Mouse (Mus musculus): Measurements from ENCODE around the gene Pigl.
"Not testable (repeated sequence)": the region's sequence is repeated elsewhere in the genome, so short reads cannot be mapped to it uniquely, and the experiment has no call there.

Gene Pigl

DNA sequence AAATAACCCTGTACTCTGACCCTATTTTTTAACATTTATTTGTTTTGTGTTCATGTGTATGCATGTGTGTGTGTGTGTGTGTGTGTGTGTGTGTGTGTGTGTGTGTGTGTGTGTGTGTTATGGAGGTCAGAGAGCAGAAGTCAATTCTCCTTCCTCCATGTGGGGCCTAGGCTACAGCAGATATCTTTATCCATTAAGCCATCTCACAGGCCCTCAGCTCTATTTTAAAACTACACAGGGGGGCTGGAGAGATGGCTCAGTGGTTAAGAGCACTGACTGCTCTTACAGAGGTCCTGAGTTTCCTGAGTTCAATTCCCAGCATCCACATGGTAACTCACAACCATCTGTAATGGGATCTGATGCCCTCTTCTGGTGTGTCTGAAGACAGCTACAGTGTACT lies 9.0 kb downstream of the Pigl start:
- DNase-seq (ENCODE audit: low spot score in 2 of 2) = not testable (repeated sequence)

DNA sequence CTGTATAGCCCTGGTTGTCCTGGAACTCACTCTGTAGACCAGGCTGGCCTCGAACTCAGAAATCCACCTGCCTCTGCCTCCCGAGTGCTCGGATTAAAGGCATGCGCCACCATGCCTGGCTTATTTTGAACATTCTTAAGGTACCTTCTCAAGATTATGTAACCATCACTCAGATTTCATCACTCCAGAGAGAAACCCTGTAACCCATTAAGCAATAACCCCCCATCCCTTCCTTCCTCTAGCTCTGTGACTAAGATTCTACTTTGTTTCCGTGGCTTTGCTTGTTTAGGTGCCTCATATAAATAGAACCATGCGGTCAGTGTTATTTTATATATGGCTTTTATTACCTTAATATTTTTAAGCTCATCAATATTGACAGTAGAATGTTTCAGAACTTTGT lies 12.2 kb downstream of the Pigl start:
- no peak for DNase-seq (ENCODE audit: low spot score in 2 of 2)

DNA sequence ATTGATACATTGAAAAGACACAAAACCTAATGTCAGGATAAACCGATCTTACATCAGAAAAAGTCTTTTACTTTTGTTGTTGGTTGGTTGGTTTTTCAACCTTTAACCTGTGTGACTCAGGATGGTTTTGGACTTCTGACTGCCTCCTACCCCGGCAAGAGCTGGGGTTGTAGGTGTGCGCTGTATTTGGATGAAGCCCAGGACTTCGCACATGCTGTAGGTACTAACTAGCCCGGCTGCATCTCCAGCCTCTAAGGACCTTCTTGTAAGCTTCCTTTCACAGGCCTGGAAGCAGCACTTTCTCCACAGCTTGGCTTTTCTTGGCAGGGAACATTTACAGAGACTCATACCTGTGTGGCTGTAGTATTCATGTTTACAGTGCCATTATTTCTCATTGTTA lies 15.3 kb downstream of the Pigl start:
- DNase-seq (ENCODE audit: low spot score in 2 of 2) = no peak

- no peak for DNase-seq (ENCODE audit: low spot score in 2 of 2)
Measured at GRCm38 (mm10) chr11:62476156-62476555, 17.9 kb downstream of the Pigl start.

DNA sequence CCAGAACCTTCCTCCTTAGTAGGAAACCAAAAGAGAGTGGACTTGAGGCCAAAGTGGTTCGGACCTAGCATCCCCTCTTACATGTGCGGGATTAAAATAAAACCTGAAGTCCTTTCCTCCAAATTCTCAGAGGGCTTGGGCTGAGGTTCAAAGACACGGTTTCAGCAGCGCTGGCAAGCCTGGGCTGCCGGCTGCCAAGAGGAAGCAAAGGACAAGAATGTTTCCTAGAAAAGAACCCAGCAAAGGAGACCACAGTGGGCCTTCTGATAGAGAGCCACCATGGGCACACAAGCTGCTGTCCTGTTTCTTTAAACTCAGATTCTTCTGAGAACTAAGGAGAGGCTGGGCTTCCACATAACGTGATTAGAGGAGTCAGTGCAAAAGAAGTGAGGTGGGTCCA lies 20.7 kb downstream of the Pigl start:
- no peak for DNase-seq (ENCODE audit: low spot score in 2 of 2)

GRCm38 (mm10) chr11:62479581-62479980 lies 21.3 kb downstream of the Pigl start:
- DNase-seq (ENCODE audit: low spot score in 2 of 2) = no peak

- no peak for DNase-seq (ENCODE audit: low spot score in 2 of 2)
Measured at GRCm38 (mm10) chr11:62486949-62487348, 28.7 kb downstream of the Pigl start.

- DNase-seq (ENCODE audit: low spot score in 2 of 2) = no peak
Measured at GRCm38 (mm10) chr11:62487540-62488350, 29.5 kb downstream of the Pigl start.

DNA sequence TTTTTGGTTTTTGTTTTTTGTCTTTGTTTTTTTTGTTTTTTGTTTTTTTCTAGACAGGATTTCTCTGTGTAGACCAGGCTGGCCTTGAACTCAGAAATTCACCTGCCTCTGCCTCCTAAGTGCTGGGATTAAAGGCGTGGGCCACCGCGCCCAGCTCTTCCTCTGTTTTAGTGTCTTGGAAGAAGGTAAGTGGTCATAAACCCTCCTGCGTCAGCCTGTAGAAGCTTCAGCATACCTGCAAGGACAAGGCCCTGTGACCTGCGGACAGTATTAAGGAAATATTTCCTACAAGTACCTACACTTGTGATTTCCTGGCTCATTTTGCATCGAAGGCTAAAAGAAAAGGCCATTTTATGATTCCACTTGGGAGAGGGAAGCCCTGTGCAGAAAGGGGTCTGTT lies 35.4 kb downstream of the Pigl start:
- DNase-seq (ENCODE audit: low spot score in 2 of 2) = no peak

DNA sequence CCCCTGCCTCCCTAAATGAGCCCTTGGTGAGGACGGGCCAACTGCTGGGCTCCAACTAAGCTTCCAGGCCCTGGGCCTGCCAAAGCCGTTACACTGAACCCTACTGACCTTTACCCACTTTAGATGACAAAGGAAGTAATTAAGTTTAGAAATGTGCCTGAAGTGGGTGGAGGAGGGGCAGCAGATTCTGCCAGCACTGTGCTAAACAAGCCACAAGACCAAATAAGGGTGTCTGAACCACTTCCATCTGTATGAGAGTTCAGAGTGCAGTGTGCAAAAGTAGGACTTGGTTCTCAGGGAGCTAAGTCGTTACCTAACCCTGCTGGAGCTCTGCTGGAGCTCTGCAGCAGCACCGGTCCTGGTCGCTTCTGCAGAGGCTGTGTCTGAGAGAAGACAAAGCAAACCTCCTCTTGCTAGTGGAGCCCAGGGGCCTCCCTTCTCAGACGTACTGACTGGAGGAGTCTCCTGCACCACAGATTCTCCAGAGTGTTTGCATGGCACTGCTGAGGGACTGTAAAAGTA lies 36.6 kb downstream of the Pigl start:
- no peak for DNase-seq (ENCODE audit: low spot score in 2 of 2)

DNA sequence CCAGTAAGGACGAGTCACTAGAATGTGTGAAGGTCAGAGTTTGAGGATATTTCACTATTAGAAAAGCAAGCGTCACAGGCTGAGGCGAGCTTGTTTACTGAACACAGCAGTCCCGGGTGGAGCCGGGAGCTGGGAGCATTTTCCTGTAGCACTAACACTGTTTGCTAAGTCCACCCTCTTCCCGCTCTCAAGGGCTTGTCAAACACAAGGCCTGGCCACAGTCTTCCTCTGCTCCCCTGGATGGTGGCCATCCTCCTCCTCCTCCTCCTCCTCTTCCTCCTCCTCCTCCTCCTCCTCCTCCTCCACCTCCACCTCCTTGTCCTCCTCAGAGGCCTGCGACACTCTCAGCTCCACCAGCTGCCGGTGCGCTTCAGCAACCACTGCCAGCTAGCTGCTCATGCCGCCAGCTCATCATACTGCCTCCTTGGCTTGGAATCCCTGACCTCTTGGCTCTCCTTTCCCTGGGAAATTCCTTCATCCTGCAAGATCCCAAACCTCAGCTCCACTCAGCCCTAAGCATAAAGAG lies 37.1 kb downstream of the Pigl start:
- no peak for DNase-seq (ENCODE audit: low spot score in 2 of 2)

- DNase-seq (ENCODE audit: low spot score in 2 of 2) = no peak
Measured at GRCm38 (mm10) chr11:62496151-62496715, 38.0 kb downstream of the Pigl start.

DNA sequence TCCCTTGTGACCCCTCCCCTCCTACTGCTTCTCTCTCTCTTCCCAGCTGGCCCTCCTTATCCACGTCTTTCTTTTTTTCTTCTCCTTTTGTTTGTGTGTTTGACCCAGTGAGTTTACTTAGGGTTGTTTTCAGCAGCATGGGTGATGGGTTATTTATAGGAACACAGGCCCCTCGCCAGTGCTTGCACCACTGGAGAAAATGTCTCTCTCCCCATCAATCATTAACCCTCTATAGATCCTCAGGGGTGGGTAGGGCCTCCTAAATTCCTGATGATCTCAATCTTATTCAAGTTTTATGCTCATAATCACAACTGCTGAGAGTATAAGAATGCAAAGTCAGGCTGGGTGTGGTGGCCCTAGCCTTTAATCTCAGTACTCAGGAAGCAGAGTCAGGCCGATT lies 38.9 kb downstream of the Pigl start:
- DNase-seq (ENCODE audit: low spot score in 2 of 2) = no peak

DNA sequence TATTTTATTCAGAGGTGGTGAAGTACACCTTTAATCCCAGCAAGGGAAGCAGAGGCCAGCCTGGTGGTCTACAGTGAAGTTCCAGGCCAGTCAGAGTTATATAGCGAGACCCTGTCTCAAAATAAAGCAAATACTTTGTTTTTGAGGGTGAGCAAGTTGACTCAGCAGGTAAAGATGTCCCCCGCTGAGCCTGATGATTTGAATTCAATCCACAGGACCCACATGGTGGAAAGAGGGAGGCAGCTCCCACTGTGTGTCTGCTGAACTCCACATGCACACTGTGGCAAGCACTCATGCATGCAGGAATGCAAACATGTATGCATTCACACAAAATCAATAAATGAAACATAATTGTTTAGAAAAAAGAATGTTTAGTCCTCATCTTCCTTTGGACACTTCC lies 40.5 kb downstream of the Pigl start:
- no peak for DNase-seq (ENCODE audit: low spot score in 2 of 2)

DNA sequence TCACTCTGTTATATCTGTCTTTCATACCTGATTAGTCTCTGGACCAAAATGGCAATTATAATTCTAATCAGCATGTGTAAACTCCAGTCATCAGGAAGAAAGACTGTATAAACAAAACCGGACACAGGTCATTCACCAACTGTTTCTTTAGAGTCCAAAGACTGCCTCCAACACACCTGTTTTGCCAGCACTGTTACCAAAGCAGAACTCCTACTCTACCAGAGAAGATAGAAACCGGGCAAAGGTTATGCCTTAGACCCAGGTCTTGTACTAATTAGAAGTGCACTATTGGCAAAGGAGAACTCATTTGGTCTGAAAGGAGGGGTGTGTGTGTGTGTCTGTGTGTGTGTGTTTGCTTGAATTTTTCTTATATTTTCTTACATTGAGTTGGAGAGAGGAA lies 42.3 kb downstream of the Pigl start:
- no peak for DNase-seq (ENCODE audit: low spot score in 2 of 2)

DNA sequence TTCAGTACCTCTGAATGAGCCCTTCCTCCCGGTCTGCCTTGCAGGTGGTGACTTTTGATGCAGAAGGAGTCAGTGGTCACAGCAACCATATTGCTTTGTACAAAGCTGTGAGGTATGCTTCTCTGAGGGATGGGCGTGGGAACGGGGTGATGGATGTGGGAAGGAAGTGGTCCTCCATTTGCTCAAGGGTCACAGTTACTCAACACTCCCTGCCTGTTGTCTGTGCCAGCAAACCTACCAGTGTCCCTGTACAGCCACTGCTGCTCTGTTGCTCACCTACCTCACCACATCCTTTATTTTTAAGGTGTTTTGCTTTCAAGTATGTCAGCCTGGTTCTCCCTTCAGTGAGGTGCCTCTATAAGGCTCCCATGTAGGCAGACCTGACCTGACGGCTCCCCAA lies 49.4 kb downstream of the Pigl start:
- DNase-seq (ENCODE audit: low spot score in 2 of 2) = no peak

DNA sequence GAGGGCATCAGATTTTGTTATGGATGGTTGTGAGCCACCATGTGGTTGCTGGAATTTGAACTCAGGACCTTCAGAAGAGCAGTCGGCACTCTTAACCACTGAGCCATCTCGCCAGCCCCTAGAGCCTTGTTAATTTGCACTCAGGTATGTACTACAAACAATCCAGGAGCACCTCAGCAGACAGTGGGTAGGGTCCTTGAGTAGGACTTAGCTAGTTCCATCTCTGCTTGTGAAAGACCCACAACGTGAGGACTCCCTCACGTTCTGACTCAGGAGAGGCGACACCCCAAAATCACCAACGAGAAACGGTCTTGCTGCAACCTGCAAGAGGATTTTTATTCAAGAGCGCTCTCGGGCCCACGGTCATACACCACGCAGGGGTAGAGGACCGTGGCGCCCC lies 50.1 kb downstream of the Pigl start:
- not testable (repeated sequence) for DNase-seq (ENCODE audit: low spot score in 2 of 2)

DNA sequence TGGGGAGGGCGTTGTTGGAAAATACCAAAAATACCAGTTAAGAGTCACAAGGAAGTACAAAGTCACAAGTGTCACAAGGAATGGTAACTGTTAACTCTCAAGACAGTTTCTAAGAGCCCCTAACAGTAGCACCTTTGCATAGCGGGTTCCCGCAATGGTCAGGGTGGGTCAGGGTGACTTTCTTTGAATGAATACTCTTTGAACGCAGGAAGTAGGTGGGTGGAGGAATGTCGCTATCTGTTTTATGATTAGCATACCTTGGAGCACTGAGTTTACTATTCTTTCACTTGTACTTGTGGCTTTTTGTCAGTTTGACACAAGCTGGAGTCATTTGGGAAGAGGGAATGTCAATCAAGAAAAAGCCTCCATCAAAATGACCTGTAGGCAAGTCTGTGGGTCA lies 50.6 kb downstream of the Pigl start:
- DNase-seq (ENCODE audit: low spot score in 2 of 2) = not testable (repeated sequence)

DNA sequence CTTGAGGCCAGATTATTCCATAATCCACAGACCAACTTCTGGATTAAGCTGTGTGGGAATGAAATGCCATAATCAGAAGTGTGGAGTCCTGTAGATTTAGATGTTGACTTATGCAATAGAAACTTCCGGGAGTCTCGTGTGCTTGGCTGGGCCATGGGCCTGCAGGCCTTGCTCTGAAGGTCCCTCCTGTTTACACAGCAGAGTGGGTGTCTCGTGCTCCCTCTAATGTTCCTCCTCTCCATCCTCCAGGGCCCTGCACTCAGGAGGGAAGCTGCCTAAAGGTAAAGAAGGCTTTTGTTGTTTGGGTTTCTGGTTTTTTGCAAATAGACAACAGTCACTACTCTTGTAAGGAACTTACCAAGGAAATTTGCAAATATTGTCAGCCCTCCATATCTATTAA lies 51.3 kb downstream of the Pigl start:
- DNase-seq (ENCODE audit: low spot score in 2 of 2) = no peak

GRCm38 (mm10) chr11:62510956-62511355 lies 52.7 kb downstream of the Pigl start:
- no peak for DNase-seq (ENCODE audit: low spot score in 2 of 2)

DNA sequence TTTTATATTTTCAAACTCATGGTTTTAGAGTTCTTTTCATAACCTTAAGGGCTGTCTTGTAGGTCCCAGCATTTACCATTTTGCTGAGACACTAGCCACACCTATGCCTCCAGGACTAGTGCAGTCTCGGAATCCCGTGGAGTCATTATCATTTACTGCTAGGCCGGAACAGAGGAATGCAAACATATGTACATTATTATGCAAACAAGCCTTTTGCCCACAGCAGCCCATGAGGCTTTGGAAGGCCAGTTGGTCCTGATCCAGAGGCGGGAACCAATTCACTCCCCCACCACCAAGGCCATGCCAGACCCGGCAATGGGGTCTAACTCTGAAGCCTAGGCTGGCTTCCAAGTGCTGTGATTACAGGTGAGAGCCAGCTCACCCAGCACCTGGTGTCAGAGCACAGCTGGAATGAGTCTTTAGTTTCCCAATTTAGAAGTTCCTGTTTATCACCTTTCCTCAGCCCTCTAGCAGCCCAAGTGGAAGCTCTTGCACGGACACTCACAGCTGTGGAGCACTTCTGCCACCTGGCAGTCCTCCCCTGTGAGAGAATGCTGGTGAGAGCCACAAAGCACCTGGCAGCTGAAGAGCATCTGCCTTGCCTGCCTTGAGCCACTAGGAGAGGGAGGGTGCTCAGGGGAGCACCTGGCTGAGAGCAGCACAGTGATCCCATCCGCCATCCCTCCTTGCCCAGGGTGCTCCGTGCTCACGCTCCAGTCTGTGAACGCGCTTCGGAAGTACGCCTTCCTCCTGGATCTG lies 53.4 kb downstream of the Pigl start:
- DNase-seq (ENCODE audit: low spot score in 2 of 2) = no peak

- DNase-seq (ENCODE audit: low spot score in 2 of 2) = no peak
Measured at GRCm38 (mm10) chr11:62512529-62513080, 54.3 kb downstream of the Pigl start.
